Mouse (Mus musculus) lung, embryonic 14.5 days (tissue): Measurements from ENCODE around the gene Rapgef2. TPM values are rescaled to one million over a fixed set of nuclear protein-coding genes. Genes with fewer than 3 reads are reported as not detected.

ENCODE experiments used
- ATAC-seq: fragments of 200-750 bp; cut with Nextera tagmentation; 2 replicates; pipeline ENCODE4 v1.8.0; 2017; ENCODE audit warnings: mild to moderate bottlenecking, moderate TSS enrichment, moderate library complexity; ENCODE audit not compliant: insufficient read depth
- DNase-seq: peaks from one replicate; pipeline ENCODE4 v3.0.0-alpha.2; 2015
- H3K27ac ChIP-seq: fragments of 300-500 bp; sonication (generic); 2 replicates; pipeline ENCODE4 v1.5.1; 2014; ENCODE audit warnings: low read depth, mild to moderate bottlenecking, moderate library complexity
- H3K27me3 ChIP-seq: fragments of 300-500 bp; sonication (generic); 2 replicates; pipeline ENCODE4 v1.6.1; 2014; ENCODE audit warnings: low read length, control low read depth; ENCODE audit not compliant: insufficient read depth
- H3K36me3 ChIP-seq: fragments of 300-500 bp; sonication (generic); 2 replicates; pipeline ENCODE4 v1.6.1; 2014; ENCODE audit warnings: control low read depth; ENCODE audit not compliant: insufficient read depth
- H3K4me1 ChIP-seq: fragments of 300-500 bp; sonication (generic); 2 replicates; pipeline ENCODE4 v1.6.1; 2014; ENCODE audit warnings: antibody characterized with exemption, control low read depth; ENCODE audit not compliant: insufficient read depth
- H3K4me2 ChIP-seq: fragments of 300-500 bp; sonication (generic); 2 replicates; pipeline ENCODE4 v1.6.1; 2014; ENCODE audit warnings: mild to moderate bottlenecking
- H3K4me3 ChIP-seq: fragments of 300-500 bp; sonication (generic); 2 replicates; pipeline ENCODE4 v1.5.1; 2014; ENCODE audit warnings: low read depth, low read length
- H3K9ac ChIP-seq: fragments of 300-500 bp; sonication (generic); 2 replicates; pipeline ENCODE4 v1.6.1; 2014
- H3K9me3 ChIP-seq: fragments of 300-500 bp; sonication (generic); 2 replicates; pipeline ENCODE4 v1.6.1; 2016; ENCODE audit warnings: low read depth, low read length, control low read depth
- CTCF ChIP-seq: IDR thresholded peaks from 2 replicates; pipeline ENCODE4 v1.5.1; 2016; ENCODE audit warnings: antibody characterized with exemption, low read depth
- WGBS: fragments of 180-500 bp; shearing (Covaris S2); extraction: QIAGEN DNeasy Blood & Tissue Kit; methylation state at CpG from one replicate; pipeline ENCODE4 v1.1.7; 2014; 5-methylcytosine and 5-hydroxymethylcytosine counted together
- polyA plus RNA-seq: library from polyadenylated mRNA; unstranded; fragments of >200 nt; fragmentation: Nextera tagmentation; extraction: Ambion mirVana; gene quantifications from 2 replicates; pipeline ENCODE4 v1.2.1, GENCODE M21; 2014

Rapgef2 gene
- polyA plus RNA-seq, 1 experiment from 2014 or later = 10.1 TPM

DNA sequence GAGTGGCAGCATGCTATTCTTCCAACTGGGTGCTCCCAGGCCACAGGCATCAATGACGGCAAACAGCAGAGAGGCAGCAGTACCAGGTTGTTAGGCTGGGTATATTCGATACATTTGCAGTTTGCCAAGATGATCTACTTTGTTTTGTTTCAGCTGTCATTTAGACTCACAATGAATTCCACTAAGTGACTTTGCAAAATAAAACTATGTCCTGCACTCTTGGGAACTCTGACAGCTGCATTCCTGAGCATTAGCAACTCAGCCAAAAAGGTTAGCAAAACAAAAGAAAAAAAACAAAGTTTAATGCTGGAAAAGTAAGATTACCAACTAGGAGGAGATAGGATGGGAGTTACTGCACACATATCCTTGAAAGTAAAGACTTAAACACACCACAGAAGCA, 3.3 kb downstream of the Rapgef2 start:
- no peak for ATAC-seq
- TF ChIP-seq CTCF = no peak
- no peak overlapping the region for H3K4me3 ChIP-seq
- H3K27me3 ChIP-seq = no peaks in the 10 kb centered on the region
- peaks cover 16% of the 10 kb centered on the region; the same call in 1 of the 2 replicates for H3K4me1 ChIP-seq
- H3K9me3 ChIP-seq = no peaks in the 10 kb centered on the region
- H3K36me3 ChIP-seq = no peaks in the 10 kb centered on the region
- H3K9ac ChIP-seq = no peak overlapping the region
- no peak overlapping the region for H3K27ac ChIP-seq
- no peak overlapping the region for H3K4me2 ChIP-seq
- WGBS = 44% methylated on average over 2 of the region's 2 CpGs
- no peak for DNase-seq

GRCm38 (mm10) chr3:79275856-79276645, 10.3 kb downstream of the Rapgef2 start:
- no peak overlapping the region for H3K9ac ChIP-seq
- no peak for ATAC-seq
- no peak overlapping the region for H3K4me3 ChIP-seq
- WGBS = 82% methylated on average over 11 of the region's 11 CpGs
- TF ChIP-seq CTCF = no peak
- DNase-seq = no peak
- H3K27ac ChIP-seq = no peak overlapping the region
- no peaks in the 10 kb centered on the region for H3K27me3 ChIP-seq
- H3K36me3 ChIP-seq = no peaks in the 10 kb centered on the region
- H3K9me3 ChIP-seq = no peaks in the 10 kb centered on the region
- no peak overlapping the region for H3K4me2 ChIP-seq
- H3K4me1 ChIP-seq = 0 out of 2 replicates have a peak, but pooled peaks cover 5% of the 10 kb centered on the region

DNA sequence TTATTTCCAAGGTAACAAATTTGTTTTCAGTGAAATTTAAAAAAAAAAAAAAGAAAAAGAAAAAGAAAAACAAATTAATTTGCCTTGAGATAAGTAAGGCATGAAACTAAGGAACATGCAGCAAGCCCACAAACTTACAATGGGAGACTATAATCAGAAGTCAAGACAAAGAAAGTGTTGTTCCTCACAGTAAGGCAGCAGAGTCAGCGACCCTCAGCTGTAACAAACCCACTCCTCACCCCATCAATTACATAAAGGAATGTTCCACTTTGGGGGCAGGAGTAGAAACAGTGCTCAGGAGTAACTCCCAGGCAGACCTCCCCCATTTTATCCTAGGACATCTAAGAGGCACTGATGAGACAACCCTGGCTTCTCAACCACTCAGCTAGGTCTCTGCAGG, 13.0 kb downstream of the Rapgef2 start:
- Histone ChIP-seq H3K36me3 (no peaks in the 10 kb centered on the region), H3K27me3 (no peaks in the 10 kb centered on the region), H3K4me1 (0 out of 2 replicates have a peak, but pooled peaks cover 5% of the 10 kb centered on the region), H3K9me3 (no peaks in the 10 kb centered on the region), H3K4me2 (no peak overlapping the region), H3K4me3 (no peak overlapping the region), H3K27ac (no peak overlapping the region), H3K9ac (no peak overlapping the region)
- ATAC-seq (no peak), DNase-seq (no peak)
- 15% methylated on average over 1 of the region's 1 CpGs for WGBS
- TF ChIP-seq CTCF = no peak

DNA sequence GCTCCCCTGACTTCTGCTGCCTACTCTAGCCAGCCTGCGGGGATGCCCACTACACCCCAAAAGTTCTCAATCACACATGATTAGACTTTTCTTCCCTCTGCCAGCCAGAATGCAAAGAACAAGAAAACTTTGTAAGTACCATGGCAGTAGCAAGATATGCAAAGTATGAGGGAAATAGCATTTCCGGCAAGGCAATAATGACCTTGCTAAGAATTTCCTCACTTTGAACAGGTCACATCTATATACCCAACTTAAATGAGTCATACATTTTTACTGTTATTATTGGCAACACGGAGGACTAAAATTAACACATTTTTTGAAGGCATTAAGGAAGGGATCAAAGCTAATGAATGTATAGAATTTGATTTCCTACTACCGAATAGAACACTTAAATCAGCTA, 13.4 kb downstream of the Rapgef2 start:
- no peak for TF ChIP-seq CTCF
- Histone ChIP-seq H3K36me3 (no peaks in the 10 kb centered on the region), H3K9ac (no peak overlapping the region), H3K27ac (no peak overlapping the region), H3K4me2 (no peak overlapping the region), H3K9me3 (no peaks in the 10 kb centered on the region), H3K4me1 (0 out of 2 replicates have a peak, but pooled peaks cover 4% of the 10 kb centered on the region), H3K4me3 (no peak overlapping the region), H3K27me3 (no peaks in the 10 kb centered on the region)
- 73% methylated on average over 4 of the region's 4 CpGs for WGBS
- DNase-seq (no peak), ATAC-seq (no peak)

DNA sequence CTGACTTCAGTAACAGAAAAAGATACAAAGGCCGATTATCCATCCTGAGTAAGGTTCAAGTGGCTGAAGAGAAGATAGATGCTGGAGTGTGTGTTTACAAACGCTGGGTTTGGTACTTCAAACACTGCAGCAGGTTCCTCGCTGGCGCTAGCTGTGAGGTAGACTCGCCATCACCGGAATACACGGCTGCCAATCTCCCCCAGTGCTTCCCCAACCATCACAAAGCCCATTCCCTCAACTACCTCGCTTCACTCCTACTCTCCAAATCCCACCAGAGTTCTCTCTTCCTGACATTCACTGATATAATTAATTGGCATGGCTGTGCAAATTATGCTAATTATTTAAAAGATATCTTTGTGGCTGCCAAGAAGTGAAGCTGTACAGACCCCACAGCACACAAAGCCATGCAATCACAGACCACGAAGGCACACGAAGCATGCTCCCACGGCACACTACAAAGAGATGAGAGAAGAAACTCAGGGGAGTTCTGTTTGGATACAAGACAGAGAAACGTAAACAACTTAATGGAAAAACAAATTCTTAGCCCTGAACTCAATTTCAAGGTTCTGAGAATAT, 15.2 kb downstream of the Rapgef2 start:
- Histone ChIP-seq H3K4me1 (0 out of 2 replicates have a peak, but pooled peaks cover 3% of the 10 kb centered on the region), H3K4me3 (no peak overlapping the region), H3K9ac (no peak overlapping the region), H3K36me3 (no peaks in the 10 kb centered on the region), H3K27ac (no peak overlapping the region), H3K4me2 (no peak overlapping the region), H3K9me3 (no peaks in the 10 kb centered on the region), H3K27me3 (no peaks in the 10 kb centered on the region)
- DNase-seq (no peak), ATAC-seq (no peak)
- 41% methylated on average over 12 of the region's 12 CpGs for WGBS
- TF ChIP-seq CTCF = no peak

GRCm38 (mm10) chr3:79269872-79270271, 16.4 kb downstream of the Rapgef2 start:
- H3K4me1 ChIP-seq = 0 out of 2 replicates have a peak, but pooled peaks cover 3% of the 10 kb centered on the region
- no peak overlapping the region for H3K4me2 ChIP-seq
- no peaks in the 10 kb centered on the region for H3K27me3 ChIP-seq
- no peaks in the 10 kb centered on the region for H3K36me3 ChIP-seq
- H3K9ac ChIP-seq = no peak overlapping the region
- DNase-seq (no peak), ATAC-seq (no peak)
- no peak for TF ChIP-seq CTCF
- H3K4me3 ChIP-seq = no peak overlapping the region
- no peak overlapping the region for H3K27ac ChIP-seq
- WGBS = 79% methylated on average over 8 of the region's 8 CpGs
- H3K9me3 ChIP-seq = no peaks in the 10 kb centered on the region

DNA sequence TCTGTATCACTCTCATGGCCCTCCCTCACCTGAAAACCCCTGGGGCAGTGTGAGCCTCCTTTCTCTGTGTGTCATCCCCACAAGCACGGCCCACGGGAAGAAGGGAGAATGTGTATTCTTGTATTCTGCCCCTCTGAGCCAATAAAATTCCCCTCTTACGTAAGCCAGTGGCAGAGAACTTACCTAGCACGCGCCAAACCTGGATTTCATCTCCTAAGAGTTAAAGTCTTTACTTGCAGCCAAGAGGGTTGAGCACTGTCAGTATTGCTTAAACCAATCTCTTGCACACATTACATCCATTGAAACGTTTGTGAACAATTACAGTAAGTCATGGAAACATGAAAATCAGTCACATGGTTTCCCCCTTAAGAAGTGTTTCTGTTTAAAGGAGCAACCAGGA, 19.3 kb downstream of the Rapgef2 start:
- DNase-seq = no peak
- H3K27ac ChIP-seq = no peak overlapping the region
- no peaks in the 10 kb centered on the region for H3K4me1 ChIP-seq
- no peak overlapping the region for H3K4me2 ChIP-seq
- no peak overlapping the region for H3K4me3 ChIP-seq
- no peaks in the 10 kb centered on the region for H3K36me3 ChIP-seq
- TF ChIP-seq CTCF = no peak
- H3K27me3 ChIP-seq = no peaks in the 10 kb centered on the region
- 66% methylated on average over 6 of the region's 6 CpGs for WGBS
- H3K9ac ChIP-seq = no peak overlapping the region
- no peak for ATAC-seq
- no peaks in the 10 kb centered on the region for H3K9me3 ChIP-seq
